Mouse (Mus musculus) myocyte (in vitro differentiated cells): ENCODE measurements around the gene Myh14. TPM values are rescaled to one million over a fixed set of nuclear protein-coding genes. Genes with fewer than 3 reads are reported as not detected.

ENCODE experiments used
- H3K27me3 ChIP-seq: one replicate; pipeline ENCODE4 v1.6.1; 2011; ENCODE audit not compliant: control insufficient read depth, insufficient read depth, insufficient read length
- H3K36me3 ChIP-seq: one replicate; pipeline ENCODE4 v1.6.1; 2011; ENCODE audit not compliant: control insufficient read depth, insufficient read depth
- H3K4me2 ChIP-seq: one replicate; pipeline ENCODE4 v1.6.1; 2011; ENCODE audit warnings: low read depth, control low read depth
- H3K4me3 ChIP-seq: one replicate; pipeline ENCODE4 v1.5.1; 2011; ENCODE audit warnings: mild to moderate bottlenecking, control low read depth, moderate library complexity
- H3K79me2 ChIP-seq: one replicate; pipeline ENCODE4 v1.6.1; 2011; ENCODE audit not compliant: control insufficient read depth, insufficient read depth
- H3ac ChIP-seq: one replicate; pipeline ENCODE4 v1.6.1; 2011; ENCODE audit not compliant: control insufficient read depth, insufficient read length
- CEBPB ChIP-seq: IDR thresholded peaks from 2 replicates; pipeline ENCODE4 v1.6.1; 2011; ENCODE audit warnings: mild to moderate bottlenecking, moderate library complexity; ENCODE audit not compliant: poor library complexity, insufficient read depth, severe bottlenecking
- E2F4 ChIP-seq: IDR thresholded peaks from one replicate; pipeline ENCODE4 v1.6.1; 2011; ENCODE audit warnings: mild to moderate bottlenecking, control low read depth, moderate library complexity; ENCODE audit not compliant: insufficient read depth
- MAX ChIP-seq: IDR thresholded peaks from one replicate; pipeline ENCODE4 v1.6.1; 2011; ENCODE audit warnings: low read depth, mild to moderate bottlenecking, control low read depth
- MYOD1 ChIP-seq, 3 experiments: IDR thresholded peaks; one replicate each; pipeline ENCODE4 v1.6.1; 2011; ENCODE audit warnings: control low read depth in 2 of 3, low read depth in 2 of 3, mild to moderate bottlenecking in 2 of 3, moderate library complexity in 1 of 3; ENCODE audit not compliant: insufficient read length in 2 of 3, control insufficient read depth in 1 of 3
- MYOG ChIP-seq, 3 experiments: IDR thresholded peaks; one replicate each; pipeline ENCODE4 v1.6.1; 2011; ENCODE audit warnings: control low read depth in 2 of 3, low read depth in 2 of 3, mild to moderate bottlenecking in 2 of 3; ENCODE audit not compliant: insufficient read length in 2 of 3, control insufficient read depth in 1 of 3, insufficient read depth in 1 of 3
- POLR2A ChIP-seq: IDR thresholded peaks from one replicate; pipeline ENCODE4 v1.6.1; 2011; ENCODE audit warnings: low read depth, mild to moderate bottlenecking, control low read depth, moderate library complexity; ENCODE audit not compliant: insufficient read length
- POLR2AphosphoS2 ChIP-seq: IDR thresholded peaks from one replicate; pipeline ENCODE4 v1.6.1; 2011; ENCODE audit warnings: low read depth, control low read depth; ENCODE audit not compliant: insufficient read length
- REST ChIP-seq: IDR thresholded peaks from one replicate; pipeline ENCODE4 v1.6.1; 2011; ENCODE audit warnings: mild to moderate bottlenecking, control low read depth, moderate library complexity; ENCODE audit not compliant: insufficient read depth, insufficient read length
- SRF ChIP-seq: IDR thresholded peaks from one replicate; pipeline ENCODE4 v1.6.1; 2011; ENCODE audit warnings: low read depth; ENCODE audit not compliant: control insufficient read depth, insufficient read length
- TCF12 ChIP-seq: IDR thresholded peaks from one replicate; pipeline ENCODE4 v1.6.1; 2011; ENCODE audit warnings: mild to moderate bottlenecking, control low read depth; ENCODE audit not compliant: poor library complexity, insufficient read depth, severe bottlenecking
- TCF3 ChIP-seq: IDR thresholded peaks from one replicate; pipeline ENCODE4 v1.6.1; 2011; ENCODE audit warnings: low read depth, control low read depth; ENCODE audit not compliant: insufficient read length
- USF1 ChIP-seq: IDR thresholded peaks from one replicate; pipeline ENCODE4 v1.6.1; 2011; ENCODE audit warnings: low read depth, mild to moderate bottlenecking, control low read depth, moderate library complexity
- polyA plus RNA-seq: library from polyadenylated mRNA; unstranded; fragments of >200 nt; fragmentation: generic; extraction: Trizol; gene quantifications from one replicate; pipeline ENCODE4 v1.2.1, GENCODE M21; 2012; ENCODE audit warnings: missing spikeins

Gene Myh14
- polyA plus RNA-seq, 1 experiment: 0.17 TPM

- no peak overlapping the region for H3K4me2 ChIP-seq
- no peaks in the 10 kb centered on the region for H3K79me2 ChIP-seq
- no peak overlapping the region for H3K4me3 ChIP-seq
- no peak overlapping the region for H3ac ChIP-seq
- no peaks in the 10 kb centered on the region for H3K36me3 ChIP-seq
- peaks cover 26% of the 10 kb centered on the region for H3K27me3 ChIP-seq
- TF ChIP-seq USF1: no peak
- TF ChIP-seq REST: no peak
- no peak for TF ChIP-seq SRF
- TF ChIP-seq MAX: no peak
- TF ChIP-seq MYOD1 (IDR thresholded peaks at IDR 0.05; ENCODE audit: control insufficient read depth in 1 of 3, insufficient read length in 2 of 3, low read depth in 2 of 3): no peak
- TF ChIP-seq TCF12: no peak
- TF ChIP-seq POLR2AphosphoS2: no peak
- no peak for TF ChIP-seq TCF3
These were observed 4.2 kb downstream of the Myh14 start for GRCm38 (mm10) chr7:44666462-44666861.

- Histone ChIP-seq H3ac (no peak overlapping the region), H3K79me2 (no peaks in the 10 kb centered on the region), H3K36me3 (no peaks in the 10 kb centered on the region), H3K4me3 (no peak overlapping the region), H3K4me2 (no peak overlapping the region), H3K27me3 (peaks cover 16% of the 10 kb centered on the region)
- no peak for TF ChIP-seq MAX
- TF ChIP-seq E2F4: no peak
- no peak for TF ChIP-seq USF1
- TF ChIP-seq CEBPB: no peak
- TF ChIP-seq POLR2AphosphoS2: no peak
- TF ChIP-seq REST: no peak
- no peak for TF ChIP-seq SRF
- TF ChIP-seq POLR2A: no peak
- TF ChIP-seq TCF12: no peak
- TF ChIP-seq MYOD1 (IDR thresholded peaks at IDR 0.05; ENCODE audit: control insufficient read depth in 1 of 3, insufficient read length in 2 of 3, low read depth in 2 of 3): no peak
- no peak for TF ChIP-seq MYOG (IDR thresholded peaks at IDR 0.05; ENCODE audit: control insufficient read depth in 1 of 3, insufficient read depth in 1 of 3, insufficient read length in 2 of 3, low read depth in 2 of 3)
- no peak for TF ChIP-seq TCF3
These were observed 5.9 kb downstream of the Myh14 start for GRCm38 (mm10) chr7:44664731-44665130.

- H3K4me3 ChIP-seq: no peak overlapping the region
- TF ChIP-seq TCF3: no peak
- TF ChIP-seq MYOD1 (IDR thresholded peaks at IDR 0.05; ENCODE audit: control insufficient read depth in 1 of 3, insufficient read length in 2 of 3, low read depth in 2 of 3): no peak
- TF ChIP-seq E2F4: no peak
- TF ChIP-seq POLR2AphosphoS2: no peak
- TF ChIP-seq TCF12: no peak
- no peak for TF ChIP-seq SRF
- no peak for TF ChIP-seq MYOG (IDR thresholded peaks at IDR 0.05; ENCODE audit: control insufficient read depth in 1 of 3, insufficient read depth in 1 of 3, insufficient read length in 2 of 3, low read depth in 2 of 3)
- TF ChIP-seq CEBPB: no peak
- TF ChIP-seq POLR2A: no peak
- TF ChIP-seq MAX: no peak
- no peak for TF ChIP-seq USF1
- no peak for TF ChIP-seq REST
- H3K27me3 ChIP-seq: peaks cover 7% of the 10 kb centered on the region
- no peak overlapping the region for H3ac ChIP-seq
- no peak overlapping the region for H3K4me2 ChIP-seq
- no peaks in the 10 kb centered on the region for H3K36me3 ChIP-seq
- H3K79me2 ChIP-seq: no peaks in the 10 kb centered on the region
These were observed 7.1 kb downstream of the Myh14 start for GRCm38 (mm10) chr7:44663546-44663945.

GRCm38 (mm10) chr7:44662569-44662968, 8.1 kb downstream of the Myh14 start:
- TF ChIP-seq TCF12: no peak
- no peak for TF ChIP-seq POLR2AphosphoS2
- no peak for TF ChIP-seq REST
- no peak for TF ChIP-seq MYOD1 (IDR thresholded peaks at IDR 0.05; ENCODE audit: control insufficient read depth in 1 of 3, insufficient read length in 2 of 3, low read depth in 2 of 3)
- no peak for TF ChIP-seq POLR2A
- no peak for TF ChIP-seq MYOG (IDR thresholded peaks at IDR 0.05; ENCODE audit: control insufficient read depth in 1 of 3, insufficient read depth in 1 of 3, insufficient read length in 2 of 3, low read depth in 2 of 3)
- no peak for TF ChIP-seq SRF
- TF ChIP-seq MAX: no peak
- no peak for TF ChIP-seq E2F4
- TF ChIP-seq TCF3: no peak
- no peak for TF ChIP-seq USF1
- no peak for TF ChIP-seq CEBPB
- Histone ChIP-seq H3K36me3 (no peaks in the 10 kb centered on the region), H3K4me2 (no peak overlapping the region)

GRCm38 (mm10) chr7:44662168-44662567, 8.5 kb downstream of the Myh14 start:
- no peak overlapping the region for H3ac ChIP-seq
- H3K4me3 ChIP-seq: no peak overlapping the region
- H3K79me2 ChIP-seq: no peaks in the 10 kb centered on the region
- peaks cover 10% of the 10 kb centered on the region for H3K27me3 ChIP-seq
- H3K4me2 ChIP-seq: no peak overlapping the region
- no peak for TF ChIP-seq POLR2A
- no peak for TF ChIP-seq TCF3
- no peak for TF ChIP-seq SRF
- no peak for TF ChIP-seq MYOD1 (IDR thresholded peaks at IDR 0.05; ENCODE audit: control insufficient read depth in 1 of 3, insufficient read length in 2 of 3, low read depth in 2 of 3)
- no peak for TF ChIP-seq MYOG (IDR thresholded peaks at IDR 0.05; ENCODE audit: control insufficient read depth in 1 of 3, insufficient read depth in 1 of 3, insufficient read length in 2 of 3, low read depth in 2 of 3)
- TF ChIP-seq REST: no peak
- TF ChIP-seq CEBPB: no peak
- TF ChIP-seq TCF12: no peak
- no peak for TF ChIP-seq E2F4
- TF ChIP-seq USF1: no peak
- no peak for TF ChIP-seq POLR2AphosphoS2
- no peak for TF ChIP-seq MAX
- no peaks in the 10 kb centered on the region for H3K36me3 ChIP-seq

More at GRCm38 (mm10) chr7:44662569-44662968, 8.1 kb downstream of the Myh14 start:
- Histone ChIP-seq H3K79me2 (no peaks in the 10 kb centered on the region), H3K27me3 (peaks cover 6% of the 10 kb centered on the region), H3ac (no peak overlapping the region), H3K4me3 (no peak overlapping the region)
